Mouse (Mus musculus): ENCODE measurements around the gene Grk6.
"Not testable (repeated sequence)": the region's sequence is repeated elsewhere in the genome, so short reads cannot be mapped to it uniquely, and the experiment has no call there.

Gene Grk6

GRCm38 (mm10) chr13:55426613-55427012, 18.3 kb upstream of the Grk6 start, which contains the start of gene F12:
Gene F12 (minus strand): TSS chr13:55426793.
- no peak for DNase-seq (ENCODE audit: low read depth, low spot score)

GRCm38 (mm10) chr13:55429226-55429888, 15.5 kb upstream of the Grk6 start:
- no peak for DNase-seq (ENCODE audit: low read depth, low spot score)

DNA sequence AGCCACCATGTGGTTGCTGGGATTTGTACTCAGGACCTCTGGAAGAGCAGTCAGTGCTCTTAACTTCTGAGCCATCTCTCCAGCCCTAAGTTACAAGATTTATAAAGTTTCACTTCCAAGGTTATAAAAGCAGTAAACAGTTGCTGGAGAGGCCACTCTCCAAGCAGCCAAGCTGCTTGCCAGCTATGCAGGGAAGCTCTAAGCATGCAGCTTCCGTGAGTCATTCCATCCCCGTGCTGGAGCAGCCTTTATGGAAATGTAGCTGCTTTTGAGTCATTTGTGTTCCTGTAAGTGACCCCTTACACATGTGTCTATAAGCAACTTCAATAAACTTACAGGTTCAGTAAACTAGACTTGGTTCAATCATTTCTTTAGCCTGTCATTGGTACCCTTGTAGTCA, 14.3 kb upstream of the Grk6 start:
- DNase-seq (ENCODE audit: low read depth, low spot score): no peak

DNA sequence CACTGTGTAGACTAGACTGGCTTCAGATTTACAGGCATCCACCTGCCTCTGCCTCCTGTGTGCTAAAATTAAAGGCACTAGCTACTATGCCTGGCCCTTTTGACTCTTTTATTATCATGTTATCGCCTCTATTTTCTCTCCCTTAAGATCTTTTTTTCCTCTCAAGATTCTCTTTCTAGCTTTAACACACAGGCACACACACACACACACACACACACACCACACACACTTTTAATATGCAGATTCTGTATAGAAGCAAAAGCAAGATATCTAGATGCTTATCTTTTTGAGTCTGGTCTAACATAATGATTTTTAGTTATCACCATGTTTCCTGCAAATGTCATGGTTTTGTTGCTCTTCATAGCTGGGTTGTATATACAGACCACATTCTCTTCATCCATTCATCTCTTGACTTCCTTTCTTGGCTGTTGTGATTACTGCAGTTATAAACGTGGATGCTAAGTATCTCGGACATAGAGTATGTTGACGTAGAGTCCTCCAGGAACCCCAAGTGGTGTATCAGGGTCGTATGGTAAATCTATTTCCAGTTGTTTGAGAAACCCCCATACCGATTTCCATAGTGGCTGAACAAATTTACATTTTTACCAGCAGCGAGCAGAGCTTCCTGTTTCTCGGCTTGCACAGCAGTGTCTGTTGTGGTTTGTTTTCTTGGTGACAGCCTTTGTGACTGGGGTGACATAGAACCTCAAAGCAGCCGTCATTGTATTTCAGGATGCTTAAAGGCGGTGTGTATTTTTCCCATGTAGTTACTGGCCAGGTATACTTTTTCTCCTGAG, 12.8 kb upstream of the Grk6 start:
- DNase-seq (ENCODE audit: low read depth, low spot score): no peak

- DNase-seq (ENCODE audit: low read depth, low spot score): not testable (repeated sequence)
Observed at GRCm38 (mm10) chr13:55437111-55437629, 7.7 kb upstream of the Grk6 start.

GRCm38 (mm10) chr13:55443799-55444285, 1.0 kb upstream of the Grk6 start:
- DNase-seq (ENCODE audit: low read depth, low spot score): no peak

DNA sequence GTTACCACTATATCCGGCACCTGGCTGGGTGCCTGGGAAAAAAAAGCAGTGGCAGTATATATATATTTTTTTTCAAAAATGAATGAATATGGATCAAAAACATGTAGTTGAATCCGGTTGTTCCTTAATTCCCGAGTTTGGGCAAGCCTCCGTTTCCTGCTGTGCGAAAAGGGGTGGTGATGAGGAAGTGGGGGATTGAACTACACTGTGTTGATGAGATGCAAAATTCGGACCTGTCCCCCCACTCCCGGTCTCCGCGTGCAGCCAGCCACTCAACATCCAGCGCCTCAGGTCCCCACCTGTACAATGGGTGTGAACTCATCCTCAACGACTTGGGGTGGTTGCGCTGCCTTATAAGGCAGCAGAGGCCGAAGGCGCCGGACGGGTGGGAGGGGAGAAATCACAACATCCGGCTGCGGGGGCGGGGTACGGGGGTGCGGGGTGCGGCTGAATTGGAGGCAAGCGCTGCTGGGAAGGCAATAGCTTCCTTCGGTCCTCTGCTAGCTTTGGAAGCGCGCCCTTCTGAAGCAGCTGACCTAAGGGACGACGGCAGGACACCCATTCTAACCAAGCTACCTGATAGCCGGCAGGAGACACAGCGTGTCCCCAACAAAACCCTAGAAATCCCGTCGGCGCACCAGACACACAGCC, 461 bp upstream of the Grk6 start:
- DNase-seq (ENCODE audit: low read depth, low spot score): no peak

GRCm38 (mm10) chr13:55445361-55446091, 654 bp downstream of the Grk6 start:
- DNase-seq (ENCODE audit: low read depth, low spot score): no peak

DNA sequence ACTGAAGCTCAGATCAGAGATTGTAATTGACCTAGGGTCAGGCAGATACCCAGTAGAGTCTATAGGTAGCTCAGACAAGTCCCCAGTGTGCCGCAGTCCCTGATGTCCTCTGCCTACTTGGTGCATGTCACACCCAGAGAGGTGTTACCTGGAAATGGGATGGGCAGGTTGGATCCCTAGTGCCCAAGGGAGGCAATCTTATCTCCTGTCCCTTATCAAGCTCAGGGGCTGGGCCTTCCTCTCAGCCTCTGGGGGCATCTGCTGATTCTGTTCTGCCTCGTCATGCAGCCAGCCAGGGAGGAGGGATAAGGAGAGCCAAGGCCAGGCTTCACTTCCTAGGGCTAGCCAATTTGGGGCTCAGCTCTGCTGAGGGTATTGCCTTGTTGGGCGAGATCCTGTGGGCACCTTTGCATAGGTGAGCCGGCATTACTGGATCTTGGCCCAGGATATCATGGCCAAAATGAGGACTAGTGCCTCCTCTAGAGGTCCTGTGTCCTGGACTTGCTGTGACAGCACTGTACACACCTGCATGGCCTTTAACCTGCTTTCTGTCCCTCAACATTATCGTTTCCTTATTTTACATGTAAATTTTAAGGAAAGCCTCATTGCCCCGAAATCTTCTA, 1.7 kb downstream of the Grk6 start:
- no peak for DNase-seq (ENCODE audit: low read depth, low spot score)

DNA sequence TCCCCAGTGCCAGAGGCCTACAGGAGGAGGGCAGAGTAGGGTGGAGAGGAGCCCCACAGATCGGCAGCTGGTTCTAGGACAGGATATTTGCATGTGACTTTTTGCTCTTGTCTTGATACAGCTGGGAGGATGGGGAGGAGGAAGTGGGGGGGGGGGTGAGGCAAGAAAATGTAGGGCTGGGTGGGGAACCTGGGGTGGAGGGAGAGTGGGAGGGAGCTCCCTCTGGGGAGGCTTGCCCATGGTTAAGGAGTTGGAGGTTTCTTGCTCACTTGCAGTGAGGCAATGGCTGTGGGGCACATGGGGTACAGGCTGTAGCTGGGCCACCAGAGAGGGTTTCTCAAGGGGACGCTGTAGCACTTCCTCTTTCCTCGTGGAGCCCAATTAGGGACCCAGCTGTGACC, 2.7 kb downstream of the Grk6 start:
- no peak for DNase-seq (ENCODE audit: low read depth, low spot score)

DNA sequence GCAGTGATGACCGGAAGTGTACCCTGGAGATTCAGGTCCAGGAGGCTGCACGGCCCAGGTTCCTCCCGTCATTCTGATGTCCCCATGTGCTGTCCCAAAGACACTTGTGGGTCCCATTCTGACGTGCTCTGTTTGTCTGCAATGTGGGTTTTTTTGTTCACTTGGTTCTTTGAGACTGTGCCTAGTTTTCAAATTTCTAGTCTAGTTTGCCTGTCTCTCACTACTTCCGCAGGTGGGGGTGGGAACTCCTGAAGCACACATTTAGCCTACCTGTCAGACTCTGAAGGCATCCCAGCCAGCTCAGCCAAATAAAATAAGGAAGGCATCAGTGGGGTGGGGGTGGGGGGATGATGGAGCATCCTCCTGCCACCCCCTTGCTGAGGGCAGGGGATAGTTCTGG, 3.3 kb downstream of the Grk6 start:
- no peak for DNase-seq (ENCODE audit: low read depth, low spot score)

- DNase-seq (ENCODE audit: low read depth, low spot score): no peak
Observed at GRCm38 (mm10) chr13:55449205-55449604, 4.3 kb downstream of the Grk6 start.

GRCm38 (mm10) chr13:55449679-55450441, 5.0 kb downstream of the Grk6 start:
- DNase-seq (ENCODE audit: low read depth, low spot score): no peak

- DNase-seq (ENCODE audit: low read depth, low spot score): no peak
Observed at GRCm38 (mm10) chr13:55450511-55450980, 5.7 kb downstream of the Grk6 start.

DNA sequence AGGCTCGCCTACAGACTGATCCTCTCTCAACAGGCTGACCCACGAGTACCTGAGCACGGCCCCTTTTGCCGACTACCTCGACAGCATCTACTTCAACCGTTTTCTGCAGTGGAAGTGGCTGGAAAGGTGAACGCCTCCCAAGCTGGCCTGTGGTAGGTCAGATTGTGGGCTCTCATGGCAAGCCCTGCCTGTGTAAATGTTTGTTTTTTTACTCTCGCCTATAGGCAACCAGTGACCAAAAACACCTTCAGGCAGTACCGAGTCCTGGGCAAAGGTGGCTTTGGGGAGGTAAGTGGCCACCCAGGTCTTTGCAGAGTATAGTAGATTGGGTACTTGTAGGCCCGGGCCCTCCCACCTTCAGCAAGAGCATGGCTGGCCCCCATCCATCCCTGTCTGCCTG, 6.4 kb downstream of the Grk6 start:
- no peak for DNase-seq (ENCODE audit: low read depth, low spot score)

- no peak for DNase-seq (ENCODE audit: low read depth, low spot score)
Observed at GRCm38 (mm10) chr13:55451785-55452549, 7.1 kb downstream of the Grk6 start.

- DNase-seq (ENCODE audit: low read depth, low spot score): no peak
Observed at GRCm38 (mm10) chr13:55462965-55463364, 18.1 kb downstream of the Grk6 start.

DNA sequence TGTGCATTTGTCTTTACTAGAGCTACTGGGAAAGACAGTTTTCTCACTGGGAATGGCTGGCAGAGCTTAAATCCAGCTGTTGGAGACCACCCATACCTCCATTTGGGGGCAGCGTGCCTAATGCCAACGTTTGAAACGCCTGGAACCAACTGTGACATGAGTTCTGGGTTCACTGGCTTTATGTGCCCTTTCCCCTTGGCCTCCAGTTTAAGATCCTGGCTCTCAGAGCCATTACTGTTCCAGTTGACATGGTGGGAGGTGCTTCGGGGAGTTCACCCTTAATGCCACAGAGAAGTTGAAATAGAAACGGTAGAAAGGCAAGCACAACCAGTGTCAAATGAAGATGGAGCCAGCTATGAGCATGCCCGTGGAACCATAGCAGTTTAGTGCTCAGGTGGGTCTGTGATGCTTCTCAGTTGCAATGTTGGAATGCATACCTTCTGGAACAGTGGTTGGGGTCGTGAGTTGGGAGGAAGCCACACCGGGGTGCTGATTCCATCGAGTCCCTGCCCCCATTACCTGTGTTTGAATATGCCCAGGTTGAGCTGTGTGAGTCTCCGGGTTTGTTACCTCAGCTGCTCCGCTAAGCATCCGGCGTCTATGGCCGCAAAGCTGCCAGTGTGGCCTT, 18.6 kb downstream of the Grk6 start:
- DNase-seq (ENCODE audit: low read depth, low spot score): no peak
